Mouse (Mus musculus): ENCODE data around the gene 4930579G24Rik. TPM values are rescaled to one million over a fixed set of nuclear protein-coding genes. Genes with fewer than 3 reads are reported as not detected.

Gene 4930579G24Rik
- polyA plus RNA-seq, 1 experiment from 2014 or later, result 39.8 TPM

GRCm38 (mm10) chr3:79664787-79665408, 36.0 kb downstream of the 4930579G24Rik start:
- ATAC-seq (ENCODE audit: insufficient read depth), result peak; percentile 44; the same call in 1 of the 2 replicates
- DNase-seq, result peak; percentile 87
- WGBS, result 30% methylated on average over 9 of the region's 9 CpGs

GRCm38 (mm10) chr3:79670556-79670955, 41.7 kb downstream of the 4930579G24Rik start:
- no peak overlapping the region for H3K4me3 ChIP-seq (ENCODE audit: low read depth, low read length)
- no peaks in the 10 kb centered on the region for H3K36me3 ChIP-seq (ENCODE audit: insufficient read depth)
- H3K9ac ChIP-seq, result no peak overlapping the region
- WGBS, result 75% methylated on average over 7 of the region's 7 CpGs
- H3K27me3 ChIP-seq (ENCODE audit: insufficient read depth, low read length), result no peaks in the 10 kb centered on the region
- no peaks in the 10 kb centered on the region for H3K4me1 ChIP-seq (ENCODE audit: insufficient read depth)
- no peak for DNase-seq
- H3K9me3 ChIP-seq (ENCODE audit: low read depth, low read length), result no peaks in the 10 kb centered on the region
- ATAC-seq (ENCODE audit: insufficient read depth), result no peak
- no peak for TF ChIP-seq CTCF (IDR thresholded peaks at IDR 0.05; ENCODE audit: low read depth)
- no peak overlapping the region for H3K4me2 ChIP-seq
- H3K27ac ChIP-seq (ENCODE audit: low read depth), result no peak overlapping the region

More at GRCm38 (mm10) chr3:79664787-79665408, 36.0 kb downstream of the 4930579G24Rik start:
- Histone ChIP-seq H3K27ac (ENCODE audit: low read depth) (no peak overlapping the region), H3K4me2 (no peak overlapping the region), H3K9ac (no peak overlapping the region), H3K4me3 (ENCODE audit: low read depth, low read length) (no peak overlapping the region), H3K27me3 (ENCODE audit: insufficient read depth, low read length) (no peaks in the 10 kb centered on the region), H3K9me3 (ENCODE audit: low read depth, low read length) (no peaks in the 10 kb centered on the region), H3K4me1 (ENCODE audit: insufficient read depth) (no peaks in the 10 kb centered on the region), H3K36me3 (ENCODE audit: insufficient read depth) (no peaks in the 10 kb centered on the region)
- peak; percentile 89 for TF ChIP-seq CTCF (IDR thresholded peaks at IDR 0.05; ENCODE audit: low read depth)

GRCm38 (mm10) chr3:79672188-79672587, 43.3 kb downstream of the 4930579G24Rik start:
- no peak for DNase-seq
- H3K9me3 ChIP-seq (ENCODE audit: low read depth, low read length), result no peaks in the 10 kb centered on the region
- no peak overlapping the region for H3K4me2 ChIP-seq
- no peak overlapping the region for H3K9ac ChIP-seq
- no peaks in the 10 kb centered on the region for H3K36me3 ChIP-seq (ENCODE audit: insufficient read depth)
- 68% methylated on average over 16 of the region's 16 CpGs for WGBS
- no peak for TF ChIP-seq CTCF (IDR thresholded peaks at IDR 0.05; ENCODE audit: low read depth)
- no peaks in the 10 kb centered on the region for H3K4me1 ChIP-seq (ENCODE audit: insufficient read depth)
- no peak overlapping the region for H3K27ac ChIP-seq (ENCODE audit: low read depth)
- H3K4me3 ChIP-seq (ENCODE audit: low read depth, low read length), result no peak overlapping the region
- no peaks in the 10 kb centered on the region for H3K27me3 ChIP-seq (ENCODE audit: insufficient read depth, low read length)
- no peak for ATAC-seq (ENCODE audit: insufficient read depth)

DNA sequence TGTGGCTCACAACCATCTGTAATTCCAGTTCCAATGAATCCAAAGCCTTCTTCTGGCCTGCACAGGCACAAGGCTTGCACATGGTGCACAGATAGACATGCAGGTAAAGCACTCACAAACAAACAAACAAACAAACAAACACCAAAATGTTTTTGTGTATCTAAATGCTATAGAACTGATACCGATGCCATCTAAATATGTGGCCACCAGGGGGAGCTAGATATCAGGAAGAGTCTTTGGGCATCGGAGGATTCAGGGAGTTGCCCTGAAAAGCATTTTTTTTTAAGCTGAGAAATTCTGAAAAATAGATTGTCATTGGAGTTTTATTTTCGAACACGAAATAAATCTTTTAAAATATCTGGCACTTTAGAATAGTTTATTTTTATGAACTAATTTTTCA, 44.2 kb downstream of the 4930579G24Rik start:
- Histone ChIP-seq H3K9me3 (ENCODE audit: low read depth, low read length) (no peaks in the 10 kb centered on the region), H3K4me3 (ENCODE audit: low read depth, low read length) (no peak overlapping the region), H3K4me1 (ENCODE audit: insufficient read depth) (no peaks in the 10 kb centered on the region), H3K27me3 (ENCODE audit: insufficient read depth, low read length) (no peaks in the 10 kb centered on the region), H3K36me3 (ENCODE audit: insufficient read depth) (no peaks in the 10 kb centered on the region), H3K27ac (ENCODE audit: low read depth) (no peak overlapping the region), H3K4me2 (no peak overlapping the region), H3K9ac (no peak overlapping the region)
- TF ChIP-seq CTCF (IDR thresholded peaks at IDR 0.05; ENCODE audit: low read depth), result peak; percentile 83
- no peak for ATAC-seq (ENCODE audit: insufficient read depth)
- DNase-seq, result peak; percentile 92
- 10% methylated on average over 4 of the region's 4 CpGs for WGBS

DNA sequence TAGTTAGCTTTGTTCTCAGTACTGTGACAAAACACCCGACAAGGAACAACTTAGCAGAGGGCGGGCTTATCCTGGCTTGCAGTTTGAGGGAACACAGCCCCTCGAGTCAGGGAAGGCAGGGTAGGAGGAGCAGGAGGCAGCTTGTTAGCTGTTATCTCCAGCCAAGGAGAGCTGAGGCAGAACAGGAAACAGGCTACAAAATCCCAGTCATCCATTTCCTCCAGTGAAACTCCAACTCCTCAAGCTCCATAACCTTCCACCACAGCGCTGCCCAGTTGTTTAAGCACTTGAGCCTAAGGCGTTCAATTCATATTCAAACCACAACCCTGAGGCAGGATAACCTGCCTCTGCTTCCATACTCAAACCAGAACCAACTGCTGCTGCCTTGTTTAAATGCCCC, 45.8 kb downstream of the 4930579G24Rik start:
- H3K4me2 ChIP-seq, result no peak overlapping the region
- no peak overlapping the region for H3K9ac ChIP-seq
- no peak overlapping the region for H3K27ac ChIP-seq (ENCODE audit: low read depth)
- WGBS, result 77% methylated on average over 5 of the region's 5 CpGs
- H3K27me3 ChIP-seq (ENCODE audit: insufficient read depth, low read length), result no peaks in the 10 kb centered on the region
- no peak for DNase-seq
- no peaks in the 10 kb centered on the region for H3K4me1 ChIP-seq (ENCODE audit: insufficient read depth)
- H3K9me3 ChIP-seq (ENCODE audit: low read depth, low read length), result no peaks in the 10 kb centered on the region
- TF ChIP-seq CTCF (IDR thresholded peaks at IDR 0.05; ENCODE audit: low read depth), result no peak
- ATAC-seq (ENCODE audit: insufficient read depth), result no peak
- H3K4me3 ChIP-seq (ENCODE audit: low read depth, low read length), result no peak overlapping the region
- H3K36me3 ChIP-seq (ENCODE audit: insufficient read depth), result no peaks in the 10 kb centered on the region

GRCm38 (mm10) chr3:79676411-79676810, 47.5 kb downstream of the 4930579G24Rik start:
- Histone ChIP-seq H3K4me1 (ENCODE audit: insufficient read depth) (no peaks in the 10 kb centered on the region), H3K9ac (no peak overlapping the region), H3K9me3 (ENCODE audit: low read depth, low read length) (no peaks in the 10 kb centered on the region), H3K4me3 (ENCODE audit: low read depth, low read length) (no peak overlapping the region), H3K36me3 (ENCODE audit: insufficient read depth) (no peaks in the 10 kb centered on the region), H3K27ac (ENCODE audit: low read depth) (no peak overlapping the region), H3K27me3 (ENCODE audit: insufficient read depth, low read length) (no peaks in the 10 kb centered on the region), H3K4me2 (no peak overlapping the region)
- ATAC-seq (ENCODE audit: insufficient read depth) (no peak), DNase-seq (no peak)
- 87% methylated on average over 3 of the region's 3 CpGs for WGBS
- no peak for TF ChIP-seq CTCF (IDR thresholded peaks at IDR 0.05; ENCODE audit: low read depth)

Other genes with a start within 250 kb of the 4930579G24Rik start
- gene Fnip2, start 61.3 kb upstream of the 4930579G24Rik start, polyA plus RNA-seq (2014; fragmentation: Nextera tagmentation; extraction: Ambion mirVana), result 5.8 and 6.4 TPM in 2 replicates
- 185 TPM in 2 replicates for gene Ppid, start 37.7 kb upstream of the 4930579G24Rik start, polyA plus RNA-seq (2014; fragmentation: Nextera tagmentation; extraction: Ambion mirVana)
- 48.1 and 52.5 TPM in 2 replicates for gene Etfdh, start 421 bp downstream of the 4930579G24Rik start, polyA plus RNA-seq (2014; fragmentation: Nextera tagmentation; extraction: Ambion mirVana)
- 0.05 and 0.61 TPM in 2 replicates for gene Rxfp1, start 108.8 kb downstream of the 4930579G24Rik start, polyA plus RNA-seq (2014; fragmentation: Nextera tagmentation; extraction: Ambion mirVana)
- 5.0 and 5.4 TPM in 2 replicates for gene Tmem144, start 223.7 kb downstream of the 4930579G24Rik start, polyA plus RNA-seq (2014; fragmentation: Nextera tagmentation; extraction: Ambion mirVana)

All from lung, embryonic 14.5 days (tissue).